Mouse (Mus musculus) urinary bladder, postnatal 25 days (tissue): Measurements from ENCODE around the gene Mia2.
A peak's percentile ranks its signal among the peaks of the same experiment; 100 is the strongest.
"Not testable (repeated sequence)": the region's sequence is repeated elsewhere in the genome, so short reads cannot be mapped to it uniquely, and the experiment has no call there.

ENCODE experiments used
- DNase-seq: peaks from one replicate; pipeline ENCODE4 v3.0.0; 2022; ENCODE audit warnings: low spot score

Gene Mia2

GRCm38 (mm10) chr12:59095104-59096025 is at the start of gene Mia2:
Mia2 (plus strand) TSS chr12:59095799.
- no peak for DNase-seq

GRCm38 (mm10) chr12:59052470-59052869 is 43.1 kb upstream of the Mia2 start:
- DNase-seq = no peak

DNA sequence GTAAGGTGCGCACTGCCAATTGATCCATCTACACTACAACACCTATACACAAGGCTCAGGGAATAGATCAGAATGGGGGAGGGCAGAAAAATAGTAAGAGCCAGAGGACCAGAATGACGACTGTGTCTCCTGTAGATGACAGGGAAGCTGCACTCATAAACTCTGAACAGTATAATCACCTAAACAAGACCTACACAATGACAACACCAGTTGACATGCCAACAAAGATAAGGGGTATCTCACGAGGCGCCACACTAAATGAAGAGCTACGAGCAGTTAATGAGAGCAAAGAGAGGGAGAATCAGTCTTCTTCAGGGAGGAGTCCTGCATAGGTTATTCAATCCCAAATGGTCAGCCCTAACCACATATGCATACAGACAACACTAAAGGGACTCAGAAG is 42.4 kb upstream of the Mia2 start:
- DNase-seq = no peak

DNA sequence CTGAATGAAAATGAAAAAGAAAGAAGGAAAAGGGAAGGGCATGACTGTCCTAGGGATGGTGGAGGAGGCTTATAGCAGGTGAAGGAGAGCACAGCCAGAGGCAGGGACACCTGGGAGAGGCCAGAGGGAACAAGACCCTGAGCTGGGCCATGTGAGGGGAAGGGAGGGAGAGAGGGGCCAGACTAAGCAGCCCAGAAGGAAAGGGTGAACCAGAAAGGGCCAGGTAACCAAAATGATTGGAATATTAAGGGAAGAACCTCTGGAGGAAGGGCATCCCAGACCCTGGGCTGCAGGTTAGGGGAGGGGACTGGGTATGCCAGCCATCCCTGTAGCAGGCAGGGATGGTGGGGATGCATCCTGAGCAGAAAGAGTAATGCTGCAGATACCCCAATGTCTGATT is 41.6 kb upstream of the Mia2 start:
- no peak for DNase-seq

DNA sequence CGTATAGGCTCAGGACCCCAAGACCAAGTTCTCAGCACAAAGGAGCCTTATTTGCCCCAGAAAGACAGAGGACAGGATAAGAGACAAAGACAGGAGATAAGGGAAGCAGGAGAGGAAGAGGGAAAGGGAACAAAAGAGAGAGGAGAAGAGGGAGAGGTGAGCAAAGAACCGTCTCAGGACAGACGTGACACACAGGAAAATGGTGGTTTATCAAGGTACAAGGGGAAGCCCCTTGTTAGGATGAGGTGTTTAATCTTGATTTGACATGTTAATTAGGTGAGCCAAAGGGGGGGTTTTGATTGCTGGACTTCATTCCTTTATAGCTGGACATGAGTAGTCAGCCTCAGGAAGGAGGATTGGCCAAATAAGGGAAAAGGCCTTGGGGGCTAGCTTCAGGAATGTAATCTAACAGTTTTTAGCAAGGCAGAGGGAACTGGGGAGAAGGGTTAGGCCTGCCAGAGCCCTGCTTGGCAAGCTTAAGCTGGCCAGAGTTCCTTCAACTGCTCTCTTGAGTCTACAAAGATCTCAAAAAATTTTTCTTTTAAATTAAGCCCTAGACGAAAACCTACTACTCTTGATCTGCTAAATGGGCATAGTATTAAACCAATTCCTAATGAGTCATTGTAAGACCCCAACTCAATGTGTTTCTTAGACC is 40.3 kb upstream of the Mia2 start:
- no peak for DNase-seq

GRCm38 (mm10) chr12:59056222-59056621 is 39.4 kb upstream of the Mia2 start:
- no peak for DNase-seq

GRCm38 (mm10) chr12:59058242-59058641 is 37.4 kb upstream of the Mia2 start:
- not testable (repeated sequence) for DNase-seq

DNA sequence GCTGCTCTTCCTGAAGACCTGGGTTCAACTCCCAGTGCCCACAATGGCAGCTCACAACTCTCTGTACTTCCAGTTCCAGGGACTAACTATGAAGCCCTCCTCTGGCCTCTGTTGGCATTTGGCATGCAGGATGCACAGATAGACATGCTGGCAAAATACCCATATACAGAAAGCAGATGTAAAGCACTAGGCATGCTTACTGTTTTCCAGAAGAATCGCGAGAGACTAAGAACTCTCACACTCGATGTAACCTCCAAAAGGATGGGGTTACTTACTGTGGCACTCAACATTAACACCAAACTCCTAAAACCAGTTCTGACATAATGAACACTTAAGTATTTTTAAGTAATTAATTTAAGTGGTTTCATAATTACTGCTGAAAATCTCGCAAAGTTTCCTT is 35.3 kb upstream of the Mia2 start:
- DNase-seq = no peak

DNA sequence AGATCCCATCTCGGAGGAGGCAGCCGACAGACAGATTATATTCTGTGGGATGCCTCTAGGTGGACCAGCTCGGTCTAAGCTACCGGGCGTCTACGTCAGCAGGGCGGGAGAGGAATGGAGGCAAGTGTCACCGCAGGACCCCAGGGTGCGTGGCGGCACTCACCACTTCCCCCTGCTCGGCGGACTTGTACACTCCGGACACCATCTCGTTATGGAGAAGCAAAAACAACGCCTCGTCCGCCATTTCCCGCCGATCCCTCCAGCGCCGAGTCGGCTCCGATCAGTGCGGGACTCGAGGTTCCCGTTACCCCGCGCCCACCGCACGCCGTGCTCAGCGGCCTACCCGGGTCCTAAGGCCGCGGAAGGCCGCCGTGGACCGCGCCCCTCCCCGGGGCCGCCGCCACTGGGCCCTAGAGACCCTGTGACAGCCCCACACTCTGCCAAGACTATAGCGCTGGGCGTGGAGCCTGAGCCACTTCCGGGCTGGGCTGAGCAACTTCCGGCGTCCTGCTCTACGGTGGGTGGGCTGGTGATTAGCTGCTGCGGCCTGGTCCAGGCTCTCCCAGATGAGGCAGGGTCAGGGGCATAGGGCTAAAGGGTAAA is 34.5 kb upstream of the Mia2 start, which contains the start of gene Trappc6b:
TSS of gene Trappc6b (minus strand) at position 480 of the 603 bp plus-strand sequence.
- peak; percentile 68 for DNase-seq

DNA sequence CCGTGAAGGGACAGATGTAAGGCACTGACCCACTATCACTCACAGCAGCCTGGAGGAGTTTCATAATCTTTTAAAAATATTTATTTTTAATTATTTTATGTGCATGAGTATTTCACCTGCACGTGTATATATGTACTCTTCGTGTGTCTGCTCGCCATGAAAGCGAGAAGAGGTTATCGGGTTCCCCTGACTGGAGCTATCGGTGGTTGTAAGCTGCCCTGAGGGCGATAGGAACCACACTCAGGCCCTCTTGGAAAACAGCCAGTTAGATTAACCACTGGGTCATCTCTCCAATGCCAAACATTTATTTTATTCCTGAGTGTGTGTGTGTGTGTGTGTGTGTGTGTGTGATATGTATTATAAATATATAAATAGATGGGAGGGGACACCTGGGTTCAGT is 30.8 kb upstream of the Mia2 start:
- no peak for DNase-seq

- DNase-seq = no peak
These were observed 29.8 kb upstream of the Mia2 start for GRCm38 (mm10) chr12:59065776-59066175.

- DNase-seq = peak; percentile 93
These were observed 29.0 kb upstream of the Mia2 start, which contains the start of gene Pnn for GRCm38 (mm10) chr12:59066448-59067077. Pnn (plus strand) TSS chr12:59066884.

DNA sequence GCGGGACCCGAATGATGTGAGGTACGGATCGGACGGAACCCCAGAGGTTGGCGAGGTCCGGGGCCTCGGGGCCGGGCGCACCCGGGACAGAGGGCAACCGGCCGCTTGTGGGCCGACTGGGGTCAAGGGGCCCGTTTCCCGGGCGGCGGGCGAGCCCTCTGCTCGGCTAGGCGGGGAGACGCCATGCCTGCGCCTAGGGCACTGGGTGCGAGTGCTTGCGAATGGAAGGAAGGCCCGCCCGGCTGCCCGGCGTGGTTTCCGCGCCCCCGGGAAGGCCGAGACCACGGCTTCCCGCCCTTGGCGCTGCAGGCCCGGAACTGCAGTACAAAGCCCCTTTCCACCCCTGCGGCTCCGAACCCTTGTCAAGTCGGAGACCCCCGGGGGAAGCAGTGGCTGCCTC is 28.5 kb upstream of the Mia2 start:
- no peak for DNase-seq

DNA sequence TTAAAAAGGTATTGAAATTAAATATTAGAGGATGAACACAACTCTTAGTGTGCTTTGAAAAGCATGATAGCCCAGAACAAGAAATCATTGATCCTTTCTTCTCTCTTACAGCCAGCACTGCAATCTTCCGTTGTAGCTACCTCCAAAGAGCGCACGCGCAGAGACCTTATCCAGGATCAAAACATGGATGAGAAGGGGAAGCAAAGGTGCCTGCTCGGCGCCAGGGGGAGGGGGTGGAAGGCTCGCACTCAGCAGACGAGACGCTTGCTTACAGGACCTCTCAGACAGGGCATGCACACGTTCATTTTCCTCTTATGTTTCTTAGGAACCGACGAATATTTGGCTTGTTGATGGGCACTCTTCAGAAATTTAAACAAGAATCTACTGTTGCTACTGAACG is 26.8 kb upstream of the Mia2 start:
- DNase-seq = no peak

DNA sequence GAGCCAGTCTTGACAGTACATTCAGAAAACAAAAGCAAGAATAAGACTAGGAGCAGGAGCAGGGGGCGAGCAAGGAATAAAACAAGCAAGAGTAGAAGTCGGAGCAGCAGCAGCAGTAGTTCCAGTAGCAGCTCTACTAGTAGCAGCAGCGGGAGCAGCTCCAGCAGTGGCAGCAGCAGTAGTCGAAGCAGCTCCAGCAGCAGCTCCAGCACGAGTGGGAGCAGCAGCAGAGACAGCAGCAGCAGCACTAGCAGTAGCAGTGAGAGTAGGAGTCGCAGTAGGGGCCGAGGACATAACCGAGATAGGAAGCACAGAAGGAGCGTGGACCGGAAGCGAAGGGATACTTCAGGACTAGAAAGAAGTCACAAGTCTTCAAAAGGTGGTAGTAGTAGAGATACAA is 23.3 kb upstream of the Mia2 start:
- DNase-seq = no peak

DNA sequence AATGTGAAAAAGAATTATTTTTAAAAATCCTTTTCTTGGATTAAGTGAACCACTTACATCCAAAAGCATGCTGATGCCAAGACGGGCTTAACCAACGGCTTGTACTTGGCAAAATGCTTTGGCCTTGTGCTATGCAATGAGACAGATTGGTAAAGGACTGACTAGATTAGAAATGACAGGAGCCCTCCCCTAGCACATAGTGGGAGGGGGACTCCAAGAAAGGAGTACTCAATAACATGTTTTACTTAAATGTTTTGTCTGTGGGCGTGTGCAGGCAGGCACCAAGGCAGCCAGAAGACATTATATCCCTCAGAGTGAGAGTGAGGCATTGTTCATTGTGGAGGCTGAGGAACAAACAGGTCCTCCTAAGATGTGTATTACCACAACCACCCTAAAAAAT is 21.5 kb upstream of the Mia2 start:
- DNase-seq = no peak

DNA sequence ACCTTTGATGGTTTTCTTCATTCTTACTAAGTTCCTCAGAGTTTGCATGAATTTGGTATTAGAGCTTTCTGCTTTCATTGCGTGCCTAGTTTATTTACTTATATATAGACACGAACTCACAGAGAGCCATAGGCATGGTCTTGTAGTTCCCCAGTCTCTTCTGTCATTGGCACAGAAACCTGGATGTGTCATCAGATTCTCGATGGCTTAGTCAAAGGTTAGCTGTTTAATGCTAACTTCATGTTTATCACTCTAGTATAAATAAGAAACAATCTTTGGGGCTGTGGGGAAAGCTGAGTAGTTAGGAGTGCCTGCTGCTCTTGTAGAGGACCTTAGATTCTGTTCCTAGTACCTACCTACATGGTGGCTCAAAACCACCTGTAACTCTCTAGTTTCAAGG is 18.6 kb upstream of the Mia2 start:
- DNase-seq = no peak

- no peak for DNase-seq
These were observed 17.7 kb upstream of the Mia2 start for GRCm38 (mm10) chr12:59077883-59078282.

DNA sequence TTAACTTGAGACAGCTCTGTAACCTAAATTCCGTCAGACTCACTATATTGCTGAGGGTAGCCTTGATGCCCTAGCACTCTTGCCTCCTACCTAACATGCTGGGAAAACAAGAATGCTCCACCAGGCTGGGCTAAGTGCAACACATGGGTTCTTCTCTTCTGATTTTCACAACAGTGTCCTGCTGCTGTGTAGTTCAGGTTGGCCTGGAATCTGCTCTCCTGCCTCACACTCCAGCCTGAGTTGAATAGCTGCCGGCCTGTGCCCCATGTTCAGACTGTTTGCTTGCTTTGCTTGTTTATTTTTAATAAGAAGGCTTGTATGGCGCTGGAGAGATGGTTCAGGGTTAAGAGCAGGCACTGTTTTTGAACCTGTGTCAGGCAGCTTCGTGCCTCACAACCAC is 15.1 kb upstream of the Mia2 start:
- no peak for DNase-seq

GRCm38 (mm10) chr12:59084446-59084845 is 11.2 kb upstream of the Mia2 start:
- no peak for DNase-seq

GRCm38 (mm10) chr12:59086171-59086570 is 9.4 kb upstream of the Mia2 start:
- DNase-seq = no peak

- DNase-seq = no peak
These were observed 2.1 kb upstream of the Mia2 start for GRCm38 (mm10) chr12:59093543-59093942.
